ENCODE assay signal across 24 mouse cellular contexts in the genomic region with DNA sequence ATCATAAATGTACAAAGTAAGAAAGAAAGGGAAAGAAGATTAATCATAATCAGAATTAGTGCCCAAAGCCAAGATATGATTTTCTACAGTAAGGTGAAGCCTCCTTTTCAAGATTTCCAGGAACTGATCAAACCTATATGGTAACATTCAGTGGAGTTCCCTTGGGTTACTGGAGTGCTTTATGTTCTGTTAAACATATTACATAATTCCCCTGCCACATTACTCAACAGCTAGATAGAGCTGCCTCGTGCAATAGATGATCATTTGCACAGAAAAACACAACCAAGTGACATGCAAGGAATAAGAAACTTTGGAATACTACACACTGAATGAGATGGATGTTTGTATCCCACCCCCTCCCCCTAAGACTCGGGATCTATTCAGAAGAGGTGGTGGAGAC.
DNase-seq lines count a peak whose midpoint lies in the region; ATAC-seq and TF ChIP-seq lines count a peak whose summit lies in the region.
"Had no signal": no experiment of that assay in that cellular context is flagged by ENCODE, and none has a peak within 500 bp of the region (broad histone marks: within the 10 kb centered on the region; RNA-seq: fewer than 3 reads in every experiment).

No protein-coding gene starts in this region.

- no peak overlapping the region for H3K4me2 ChIP-seq in lung, postnatal 0 days (replicated peaks; ENCODE audit: low read depth, low read length)
- H3K4me2 ChIP-seq in hindbrain, postnatal 0 days (ENCODE audit: low read depth, low read length), result no peak overlapping the region

- no peak overlapping the region for H3K27ac ChIP-seq in lung, postnatal 0 days (ENCODE audit: low read length)
- no peak overlapping the region for H3K27ac ChIP-seq in hindbrain, postnatal 0 days

- no peak overlapping the region for H3K4me3 ChIP-seq in lung, postnatal 0 days (ENCODE audit: low read depth, low read length)
- no peak overlapping the region for H3K4me3 ChIP-seq in hindbrain, postnatal 0 days (ENCODE audit: low read length)

- TF ChIP-seq EP300 in lung, postnatal 0 days (IDR thresholded peaks at IDR 0.05), result no peak

- H3K27me3 ChIP-seq in lung, postnatal 0 days (replicated peaks; ENCODE audit: insufficient read depth, low read length), result no peaks in the 10 kb centered on the region
- H3K27me3 ChIP-seq in hindbrain, postnatal 0 days (ENCODE audit: insufficient read depth, low read length), result no peaks in the 10 kb centered on the region
- H3K27me3 ChIP-seq: CH12.LX, Patski had no signal

- no peak for TF ChIP-seq CTCF in lung, postnatal 0 days (IDR thresholded peaks at IDR 0.05)
- no peak for TF ChIP-seq CTCF in hindbrain, postnatal 0 days (IDR thresholded peaks at IDR 0.05; ENCODE audit: low read depth)

- H3K9me3 ChIP-seq in lung, postnatal 0 days (ENCODE audit: low read length), result no peaks in the 10 kb centered on the region
- no peaks in the 10 kb centered on the region for H3K9me3 ChIP-seq in hindbrain, postnatal 0 days (ENCODE audit: low read length)
- H3K9me3 ChIP-seq: G1E had no signal

- H3K9ac ChIP-seq in lung, postnatal 0 days (replicated peaks; ENCODE audit: low read depth), result no peak overlapping the region
- no peak overlapping the region for H3K9ac ChIP-seq in hindbrain, postnatal 0 days (replicated peaks; ENCODE audit: low read length)

- no peaks in the 10 kb centered on the region for H3K36me3 ChIP-seq in lung, postnatal 0 days (ENCODE audit: insufficient read depth, low read length)
- H3K36me3 ChIP-seq in hindbrain, postnatal 0 days (ENCODE audit: insufficient read depth, low read length), result no peaks in the 10 kb centered on the region
- H3K36me3 ChIP-seq: G1E had no signal

- ATAC-seq in granulocyte monocyte progenitor cell, adult 5-6 weeks (replicated peaks; ENCODE audit: poor library complexity, severe bottlenecking), result peak; percentile 83
- peak; percentile 66 for ATAC-seq in megakaryocyte progenitor cell, adult 5-6 weeks (replicated peaks; ENCODE audit: poor library complexity)
- ATAC-seq in lung, postnatal 0 days, result no peak
- no peak for ATAC-seq in hindbrain, postnatal 0 days
- ATAC-seq: activated CD4-positive, CD25-positive, alpha-beta regulatory T cell, adult 4 months; CD4-positive, CD25-positive, alpha-beta regulatory T cell, adult 4 months; Patski had no signal

- WGBS in lung, postnatal 0 days, result 31% methylated on average over 2 of the region's 2 CpGs
- WGBS in hindbrain, postnatal 0 days, result 42% methylated on average over 2 of the region's 2 CpGs

- peak; percentile 26 for DNase-seq in 416B (ENCODE audit: low read depth)
- peak; percentile 31 for DNase-seq in NIH3T3 (ENCODE audit: low read depth)
- no peak for DNase-seq in lung, postnatal 0 days (ENCODE audit: low spot score)
- DNase-seq in hindbrain, postnatal 0 days (ENCODE audit: low spot score), result no peak
- no peak for DNase-seq in gastrocnemius, postnatal 4 days (ENCODE audit: low spot score in 2 of 2)
- DNase-seq in adrenal gland, postnatal 14 days, result no peak
- DNase-seq: adrenal gland, adult 2 months; adrenal gland, adult 8-10 months; adrenal gland, postnatal 10 days; adrenal gland, postnatal 25 days; adrenal gland, postnatal 36 days; B cell, adult 2 months; cerebellum, adult 11 months; cerebellum, adult 11-12 months; cerebellum, adult 18-20 months; cerebellum, adult 2 months; cerebellum, adult 8-10 months had no signal

- no peaks in the 10 kb centered on the region for H3K4me1 ChIP-seq in lung, postnatal 0 days (ENCODE audit: insufficient read depth, low read depth, low read length)
- H3K4me1 ChIP-seq in hindbrain, postnatal 0 days (ENCODE audit: insufficient read depth, low read length), result no peaks in the 10 kb centered on the region

Comparison
In these comparisons a context has a peak if more than half of its experiments do, and no peak if none do; other contexts are left out.
1. DNase-seq: peak in 416B (single experiment) and NIH3T3 (single experiment); none in lung, postnatal 0 days (single experiment), hindbrain, postnatal 0 days (single experiment), gastrocnemius, postnatal 4 days (0 of 2) and adrenal gland, postnatal 14 days (single experiment).
2. ATAC-seq: peak in granulocyte monocyte progenitor cell, adult 5-6 weeks (single experiment) and megakaryocyte progenitor cell, adult 5-6 weeks (single experiment); none in lung, postnatal 0 days (single experiment) and hindbrain, postnatal 0 days (single experiment).